ENCODE assay signal across 8 mouse cellular contexts in the genomic region with DNA sequence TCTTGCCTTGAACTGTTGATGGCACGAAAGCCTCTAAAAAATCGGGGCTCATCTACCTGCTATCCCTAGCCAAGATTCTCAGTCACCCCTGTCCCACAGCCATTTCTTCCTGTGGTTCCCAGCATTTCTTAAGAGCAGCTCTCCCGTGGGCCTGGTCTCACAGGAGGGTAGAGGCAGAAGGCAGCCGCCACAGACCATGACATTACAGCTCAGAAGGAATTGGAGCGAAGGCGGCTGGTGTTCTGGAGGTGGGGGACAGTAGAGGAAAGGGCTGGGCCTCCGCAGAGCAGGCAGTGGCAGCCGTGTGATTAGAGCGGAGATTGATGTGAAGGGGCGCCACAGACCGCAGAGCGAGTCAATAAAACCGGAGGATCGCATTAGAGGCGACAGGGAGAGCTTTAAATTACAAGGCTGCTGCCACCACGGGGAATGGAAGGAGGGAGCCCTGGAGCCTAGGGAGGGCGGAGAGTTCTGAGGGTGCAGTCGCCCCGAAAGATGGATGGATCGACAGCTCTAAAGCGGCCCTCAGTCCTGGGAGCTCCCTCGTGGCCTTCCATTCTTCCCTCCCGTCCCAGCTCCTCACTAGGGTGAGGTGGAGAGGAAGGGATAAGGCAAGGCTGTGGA. TPM values are rescaled to one million over a fixed set of nuclear protein-coding genes. Genes with fewer than 3 reads are reported as not detected.
DNase-seq lines count a peak whose midpoint lies in the region; ATAC-seq and TF ChIP-seq lines count a peak whose summit lies in the region.

No protein-coding gene starts in this region.

- no peak overlapping the region for H3K27ac ChIP-seq in gastrocnemius, adult 2 months
- no peak overlapping the region for H3K27ac ChIP-seq in brown adipose tissue, adult 24 weeks (replicated peaks; ENCODE audit: low read depth, low read length)
- peak overlapping the region; percentile 92 for H3K27ac ChIP-seq in hindbrain, embryonic 13.5 days
- H3K27ac ChIP-seq in midbrain, embryonic 11.5 days (ENCODE audit: low read depth, low read length): peak overlapping the region; percentile 72

- intact Hi-C loops in gastrocnemius, adult 2 months (cut with DNase I): loop anchor here (2.0 to 5.0 kb wide), 2 partner anchors 54 to 236 kb away; no protein-coding TSS in a partner anchor

- TF ChIP-seq CTCF in gastrocnemius, adult 2 months (IDR thresholded peaks at IDR 0.05): no peak

- WGBS in hindbrain, embryonic 13.5 days: 4% methylated on average over 23 of the region's 23 CpGs
- WGBS in midbrain, embryonic 11.5 days: 3% methylated on average over 23 of the region's 23 CpGs

- H3K9me3 ChIP-seq in hindbrain, embryonic 13.5 days: no peaks in the 10 kb centered on the region
- no peaks in the 10 kb centered on the region for H3K9me3 ChIP-seq in midbrain, embryonic 11.5 days (ENCODE audit: control insufficient read depth, low read length)

- H3K4me3 ChIP-seq in gastrocnemius, adult 2 months: peak overlapping the region; percentile 38
- peak overlapping the region; percentile 22 for H3K4me3 ChIP-seq in brown adipose tissue, adult 24 weeks (ENCODE audit: insufficient read depth, low read depth, low read length)
- H3K4me3 ChIP-seq in hindbrain, embryonic 13.5 days: peak overlapping the region; percentile 15; the same call in 1 of the 2 replicates
- H3K4me3 ChIP-seq in midbrain, embryonic 11.5 days (ENCODE audit: low read depth, low read length): peak overlapping the region; percentile 15

- no peak for DNase-seq in gastrocnemius, adult 2 months
- no peak for DNase-seq in gastrocnemius, adult 18-20 months (ENCODE audit: low spot score)
- DNase-seq in midbrain, embryonic 11.5 days (ENCODE audit: low spot score, missing footprints): peak; percentile 95
- DNase-seq in adrenal gland, postnatal 10 days: no peak
- DNase-seq in ovary, adult 18-20 months (ENCODE audit: low spot score): no peak
- DNase-seq in adrenal gland, postnatal 36 days: no peak

- H3K4me1 ChIP-seq in brown adipose tissue, adult 24 weeks (ENCODE audit: control insufficient read depth, insufficient read depth, insufficient read length, low read length): no peaks in the 10 kb centered on the region
- peaks cover 62% of the 10 kb centered on the region for H3K4me1 ChIP-seq in hindbrain, embryonic 13.5 days (replicated peaks)
- H3K4me1 ChIP-seq in midbrain, embryonic 11.5 days (ENCODE audit: control insufficient read depth, insufficient read depth, low read length): peaks cover 32% of the 10 kb centered on the region

- peak overlapping the region; percentile 63 for H3K9ac ChIP-seq in hindbrain, embryonic 13.5 days
- H3K9ac ChIP-seq in midbrain, embryonic 11.5 days (ENCODE audit: low read length): peak overlapping the region; percentile 44

- peaks cover 17% of the 10 kb centered on the region for H3K36me3 ChIP-seq in hindbrain, embryonic 13.5 days
- H3K36me3 ChIP-seq in midbrain, embryonic 11.5 days (ENCODE audit: control insufficient read depth, insufficient read depth, low read length): peaks cover 1% of the 10 kb centered on the region

- 0 out of 2 replicates have a peak, but pooled peaks cover 2% of the 10 kb centered on the region for H3K27me3 ChIP-seq in hindbrain, embryonic 13.5 days
- H3K27me3 ChIP-seq in midbrain, embryonic 11.5 days (ENCODE audit: control insufficient read depth, insufficient read depth, low read length): peaks cover 5% of the 10 kb centered on the region

- peak overlapping the region; percentile 47 for H3K4me2 ChIP-seq in hindbrain, embryonic 13.5 days
- peak overlapping the region; percentile 39 for H3K4me2 ChIP-seq in midbrain, embryonic 11.5 days

- peak; percentile 65 for ATAC-seq in hindbrain, embryonic 13.5 days (ENCODE audit: low FRiP score)
- peak; percentile 56; the same call in 1 of the 2 replicates for ATAC-seq in midbrain, embryonic 11.5 days (ENCODE audit: low FRiP score)

RNA-seq across cellular contexts. Expression of a gene that starts 13.6 kb away (rescaled TPM):
- total RNA-seq in gastrocnemius, adult 2 months (2021): 1 to 10 TPM; 5.1 to 6.0 TPM
- total RNA-seq in gastrocnemius, adult 18-20 months (2021): 1 to 10 TPM; 4.9 to 5.6 TPM
- polyA plus RNA-seq in brown adipose tissue, adult 24 weeks (2012; ENCODE audit: insufficient read depth, insufficient read length, missing spikeins): 2.3 and 2.5 TPM in 2 replicates
- 29.4 and 31.9 TPM in 2 replicates for polyA plus RNA-seq in hindbrain, embryonic 13.5 days (2015; fragmentation: Nextera tagmentation; extraction: Ambion mirVana)
- polyA plus RNA-seq in midbrain, embryonic 11.5 days (2014; fragmentation: Nextera tagmentation; extraction: Ambion mirVana): 11.3 and 11.5 TPM in 2 replicates
- total RNA-seq in adrenal gland, postnatal 10 days (2021): 1 to 10 TPM; 5.2 to 9.9 TPM
- 1 to 10 TPM; 4.9 to 8.8 TPM for total RNA-seq in adrenal gland, postnatal 36 days (2021)

RNA-seq across cellular contexts. Expression of a gene that starts 16.1 kb away (rescaled TPM):
- 10 to 100 TPM; 12.6 to 14.3 TPM for total RNA-seq in gastrocnemius, adult 2 months (2021)
- total RNA-seq in gastrocnemius, adult 18-20 months (2021): 10 to 100 TPM; 12.1 to 14.8 TPM
- 9.0 and 15.6 TPM in 2 replicates for polyA plus RNA-seq in brown adipose tissue, adult 24 weeks (2012; ENCODE audit: insufficient read depth, insufficient read length, missing spikeins)
- polyA plus RNA-seq in hindbrain, embryonic 13.5 days (2015; fragmentation: Nextera tagmentation; extraction: Ambion mirVana): 29.8 and 30.7 TPM in 2 replicates
- polyA plus RNA-seq in midbrain, embryonic 11.5 days (2014; fragmentation: Nextera tagmentation; extraction: Ambion mirVana): 22.0 and 22.7 TPM in 2 replicates
- 10 to 100 TPM; 13.2 to 17.5 TPM for total RNA-seq in adrenal gland, postnatal 10 days (2021)
- total RNA-seq in adrenal gland, postnatal 36 days (2021): 10 to 100 TPM; 12.9 to 18.6 TPM

RNA-seq across cellular contexts. Expression of a gene that starts 27.9 kb away (rescaled TPM):
- 1 to 10 TPM; 5.3 to 6.0 TPM for total RNA-seq in gastrocnemius, adult 2 months (2021)
- 1 to 10 TPM; 4.2 to 4.9 TPM for total RNA-seq in gastrocnemius, adult 18-20 months (2021)
- 16.9 and 20.8 TPM in 2 replicates for polyA plus RNA-seq in brown adipose tissue, adult 24 weeks (2012; ENCODE audit: insufficient read depth, insufficient read length, missing spikeins)
- polyA plus RNA-seq in hindbrain, embryonic 13.5 days (2015; fragmentation: Nextera tagmentation; extraction: Ambion mirVana): 6.5 and 6.6 TPM in 2 replicates
- polyA plus RNA-seq in midbrain, embryonic 11.5 days (2014; fragmentation: Nextera tagmentation; extraction: Ambion mirVana): 9.5 and 10.1 TPM in 2 replicates
- 10 to 100 TPM; 20.0 to 31.3 TPM for total RNA-seq in adrenal gland, postnatal 10 days (2021)
- total RNA-seq in adrenal gland, postnatal 36 days (2021): 10 to 100 TPM; 23.5 to 27.2 TPM

RNA-seq across cellular contexts. Expression of a gene that starts 38.3 kb away (rescaled TPM):
- total RNA-seq in gastrocnemius, adult 2 months (2021): under 1 TPM in 1 of 2 experiments, not detected in 1; 0.08 TPM
- total RNA-seq in gastrocnemius, adult 18-20 months (2021): under 1 TPM; 0.07 to 0.11 TPM
- polyA plus RNA-seq in brown adipose tissue, adult 24 weeks (2012; ENCODE audit: insufficient read depth, insufficient read length, missing spikeins): not detected in 2 replicates
- polyA plus RNA-seq in hindbrain, embryonic 13.5 days (2015; fragmentation: Nextera tagmentation; extraction: Ambion mirVana): 22.2 and 22.6 TPM in 2 replicates
- polyA plus RNA-seq in midbrain, embryonic 11.5 days (2014; fragmentation: Nextera tagmentation; extraction: Ambion mirVana): 2.2 and 2.8 TPM in 2 replicates
- 1 to 10 TPM; 4.3 to 7.5 TPM for total RNA-seq in adrenal gland, postnatal 10 days (2021)
- total RNA-seq in adrenal gland, postnatal 36 days (2021): 1 to 10 TPM; 2.2 to 2.3 TPM

Comparison
In these comparisons a context has a peak if more than half of its experiments do, and no peak if none do; other contexts are left out.
1. H3K27ac ChIP-seq: peak in hindbrain, embryonic 13.5 days (single experiment) and midbrain, embryonic 11.5 days (single experiment); none in gastrocnemius, adult 2 months (single experiment) and brown adipose tissue, adult 24 weeks (single experiment).
2. Peak in every context shown above with its lines, with median percentiles within 50 percentile points of each other: H3K4me3 ChIP-seq.